Mouse (Mus musculus): ENCODE measurements around the gene Rnpepl1. TPM values are rescaled to one million over a fixed set of nuclear protein-coding genes. Genes with fewer than 3 reads are reported as not detected.

The Rnpepl1 gene
- total and polyA plus RNA-seq, 3 experiments: 5.1 to 20.2 (median 14.6) TPM

DNA sequence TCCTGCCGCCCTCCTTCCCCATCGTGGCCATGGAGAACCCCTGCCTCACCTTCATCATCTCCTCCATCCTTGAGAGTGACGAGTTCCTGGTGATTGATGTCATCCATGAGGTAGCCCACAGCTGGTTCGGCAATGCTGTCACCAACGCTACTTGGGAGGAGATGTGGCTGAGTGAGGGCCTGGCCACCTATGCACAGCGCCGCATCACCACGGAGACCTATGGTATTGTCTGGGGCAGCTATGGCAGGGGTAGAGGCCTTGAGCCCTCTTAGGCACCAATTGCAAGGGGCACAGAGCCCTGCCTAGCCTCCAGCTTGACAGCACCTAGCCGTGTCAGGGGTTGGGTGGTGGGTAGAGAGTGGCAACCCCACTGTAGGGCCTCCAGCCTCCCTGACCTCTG is 6.1 kb downstream of the Rnpepl1 start:
- Histone ChIP-seq H3K27me3 (replicated peaks) (no peaks in the 10 kb centered on the region), H3K4me3 (replicated peaks in 1 of 3; ENCODE audit: low read depth in 2 of 3, low read length in 2 of 3, poor library complexity in 1 of 3) (no peak overlapping the region), H3K36me3 (replicated peaks in 1 of 2; ENCODE audit: control insufficient read depth in 1 of 2, insufficient read depth in 1 of 2, low read length in 1 of 2) (peaks cover 58 to 82% of the 10 kb centered on the region in 2 experiments), H3K27ac (ENCODE audit: insufficient read depth, low read depth) (no peak overlapping the region), H3K79me2 (replicated peaks; ENCODE audit: control insufficient read depth, extremely low read depth, insufficient read depth, poor library complexity, severe bottlenecking) (no peaks in the 10 kb centered on the region), H3K9me3 (replicated peaks; ENCODE audit: low read length) (no peaks in the 10 kb centered on the region), H3K4me2 (ENCODE audit: insufficient read depth, low read depth, poor library complexity, severe bottlenecking) (no peak overlapping the region), H3K4me1 (ENCODE audit: control insufficient read depth in 1 of 2, insufficient read depth in 2 of 2) (peaks cover 3 to 10% of the 10 kb centered on the region in 2 experiments), H3K9ac (ENCODE audit: insufficient read depth, low read depth) (no peak overlapping the region)
- in situ Hi-C loops (cut with MboI; ENCODE audit: low pct_ligation_motif_present, low pct_unique_long_range_greater_than_20kb, low sequenced_read_pairs) (no loop called here), dilution Hi-C loops (cut with MboI; ENCODE audit: extremely low pct_ligation_motif_present, extremely low pct_unique_long_range_greater_than_20kb, low sequenced_read_pairs) (no loop called here)
- DNase-seq (ENCODE audit: extremely low read depth): no peak
- TF ChIP-seq MXI1 (IDR thresholded peaks at IDR 0.05; ENCODE audit: low read depth, low read length) (no peak), MAZ (IDR thresholded peaks at IDR 0.05; ENCODE audit: low read depth, low read length) (no peak), RAD21 (IDR thresholded peaks at IDR 0.05; ENCODE audit: low read depth, low read length) (no peak), CHD1 (IDR thresholded peaks at IDR 0.05; ENCODE audit: low read depth, low read length) (no peak), GABPA (IDR thresholded peaks at IDR 0.05; ENCODE audit: insufficient replicate concordance, low read depth, low read length) (no peak), ZKSCAN1 (IDR thresholded peaks at IDR 0.05; ENCODE audit: borderline replicate concordance, low read depth, low read length) (no peak), NELFE (IDR thresholded peaks at IDR 0.05; ENCODE audit: low read depth, low read length) (no peak), MAX (IDR thresholded peaks at IDR 0.05; ENCODE audit: low read length) (no peak), ZMIZ1 (IDR thresholded peaks at IDR 0.05; ENCODE audit: low read depth, low read length) (no peak), SIN3A (IDR thresholded peaks at IDR 0.05; ENCODE audit: low read length) (no peak), POLR2AphosphoS2 (IDR thresholded peaks at IDR 0.05; ENCODE audit: low read depth, low read length) (no peak), RCOR1 (conservative IDR thresholded peaks at IDR 0.05; ENCODE audit: low read depth, low read length) (no peak), PAX5 (IDR thresholded peaks at IDR 0.05; ENCODE audit: low read length) (no peak), CHD2 (IDR thresholded peaks at IDR 0.05; ENCODE audit: low read length) (no peak), UBTF (IDR thresholded peaks at IDR 0.05; ENCODE audit: low read depth, low read length) (no peak), SMC3 (IDR thresholded peaks at IDR 0.05; ENCODE audit: low read depth, low read length) (no peak), HCFC1 (IDR thresholded peaks at IDR 0.05; ENCODE audit: low read depth, low read length) (no peak), ETS1 (conservative IDR thresholded peaks at IDR 0.05; ENCODE audit: low read depth, low read length) (no peak)

DNA sequence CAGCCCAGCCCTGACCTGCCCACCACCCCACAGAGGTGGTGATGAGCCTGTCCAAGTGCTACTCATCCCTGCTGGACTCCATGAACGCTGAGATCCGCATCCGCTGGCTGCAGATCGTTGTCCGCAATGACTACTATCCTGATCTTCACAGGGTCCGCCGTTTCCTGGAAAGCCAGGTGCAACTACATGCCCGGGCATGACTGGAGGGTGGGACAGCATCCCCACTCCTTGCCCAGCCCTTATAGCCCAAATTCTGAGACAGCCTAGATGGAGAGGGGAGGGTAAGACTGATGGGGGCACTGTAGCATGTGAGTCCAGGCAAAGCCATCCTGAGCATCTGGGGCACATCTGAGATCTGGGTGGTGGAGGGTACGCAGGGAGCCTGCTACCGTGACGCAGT is 8.6 kb downstream of the Rnpepl1 start:
- Histone ChIP-seq H3K27ac (ENCODE audit: insufficient read depth, low read depth) (no peak overlapping the region), H3K36me3 (replicated peaks in 1 of 2; ENCODE audit: control insufficient read depth in 1 of 2, insufficient read depth in 1 of 2, low read length in 1 of 2) (peaks cover 58 to 71% of the 10 kb centered on the region in 2 experiments), H3K9ac (ENCODE audit: insufficient read depth, low read depth) (no peak overlapping the region), H3K4me1 (ENCODE audit: control insufficient read depth in 1 of 2, insufficient read depth in 2 of 2) (no peaks in the 10 kb centered on the region), H3K4me2 (ENCODE audit: insufficient read depth, low read depth, poor library complexity, severe bottlenecking) (no peak overlapping the region), H3K79me2 (replicated peaks; ENCODE audit: control insufficient read depth, extremely low read depth, insufficient read depth, poor library complexity, severe bottlenecking) (no peaks in the 10 kb centered on the region), H3K4me3 (replicated peaks in 1 of 3; ENCODE audit: low read depth in 2 of 3, low read length in 2 of 3, poor library complexity in 1 of 3) (no peak overlapping the region), H3K27me3 (replicated peaks) (no peaks in the 10 kb centered on the region), H3K9me3 (replicated peaks; ENCODE audit: low read length) (no peaks in the 10 kb centered on the region)
- in situ Hi-C loops (cut with MboI; ENCODE audit: low pct_ligation_motif_present, low pct_unique_long_range_greater_than_20kb, low sequenced_read_pairs): no loop called here
- DNase-seq (ENCODE audit: extremely low read depth): no peak
- TF ChIP-seq NELFE (IDR thresholded peaks at IDR 0.05; ENCODE audit: low read depth, low read length) (no peak), ZNF384 (IDR thresholded peaks at IDR 0.05; ENCODE audit: low read depth, low read length) (no peak), NRF1 (IDR thresholded peaks at IDR 0.05; ENCODE audit: low read depth, low read length) (no peak), SIN3A (IDR thresholded peaks at IDR 0.05; ENCODE audit: low read length) (no peak), SMC3 (IDR thresholded peaks at IDR 0.05; ENCODE audit: low read depth, low read length) (no peak), CHD1 (IDR thresholded peaks at IDR 0.05; ENCODE audit: low read depth, low read length) (no peak), MEF2A (IDR thresholded peaks at IDR 0.05; ENCODE audit: borderline replicate concordance, low read depth, low read length) (no peak), EP300 (IDR thresholded peaks at IDR 0.05; ENCODE audit: low read length) (no peak), MXI1 (IDR thresholded peaks at IDR 0.05; ENCODE audit: low read depth, low read length) (no peak), BHLHE40 (IDR thresholded peaks at IDR 0.05; ENCODE audit: low read depth, low read length) (no peak), E2F4 (IDR thresholded peaks at IDR 0.05; ENCODE audit: insufficient replicate concordance, low read depth, low read length) (no peak), KAT2A (IDR thresholded peaks at IDR 0.05; ENCODE audit: insufficient replicate concordance, low read length) (no peak), RCOR1 (conservative IDR thresholded peaks at IDR 0.05; ENCODE audit: low read depth, low read length) (no peak), MAFK (IDR thresholded peaks at IDR 0.05; ENCODE audit: insufficient replicate concordance, low read length) (no peak), MAZ (IDR thresholded peaks at IDR 0.05; ENCODE audit: low read depth, low read length) (no peak), ETS1 (conservative IDR thresholded peaks at IDR 0.05; ENCODE audit: low read depth, low read length) (no peak)
- dilution Hi-C loops (cut with MboI; ENCODE audit: extremely low pct_ligation_motif_present, extremely low pct_unique_long_range_greater_than_20kb, low sequenced_read_pairs): no loop called here
